ENCODE assay signal across 8 mouse cellular contexts in genomic region chr2:143062812-143063792, GRCm38 (mm10). TPM values are rescaled to one million over a fixed set of nuclear protein-coding genes. Genes with fewer than 3 reads are reported as not detected.
DNase-seq lines count a peak whose midpoint lies in the region; ATAC-seq lines count a peak whose summit lies in the region.

Gene Snrpb2 (plus strand): TSS chr2:143063039.

- peak; percentile 52 for DNase-seq in c-Kit-negative CD71-positive TER-119-positive erythroid progenitor cells, embryonic 14.5 days (ENCODE audit: low read depth, low spot score)
- peak; percentile 88 for DNase-seq in forebrain, embryonic 10.5 days (ENCODE audit: extremely low spot score, low spot score)
- peak; percentile 90 to 95 for DNase-seq in kidney, postnatal 36 days
- DNase-seq in telencephalon, adult 2 months (ENCODE audit: low read depth, low spot score): peak; percentile 87

- ATAC-seq in CD4-positive, CD25-positive, alpha-beta regulatory T cell, adult 4 months: peak; percentile 97
- ATAC-seq in heart, embryonic 16.5 days (replicated peaks; ENCODE audit: extremely low read depth, insufficient read depth, low FRiP score): peak; percentile 82
- peak; percentile 86 for ATAC-seq in liver, embryonic 15.5 days (ENCODE audit: insufficient read depth)
- peak; percentile 88 for ATAC-seq in neural tube, embryonic 12.5 days (ENCODE audit: low FRiP score, low read depth)

- peaks cover 36% of the 10 kb centered on the region for H3K36me3 ChIP-seq in forebrain, embryonic 10.5 days (replicated peaks)
- peaks cover 11% of the 10 kb centered on the region; the same call in 1 of the 2 replicates for H3K36me3 ChIP-seq in heart, embryonic 16.5 days (ENCODE audit: control insufficient read depth, insufficient read depth)
- H3K36me3 ChIP-seq in liver, embryonic 15.5 days (replicated peaks): peaks cover 21% of the 10 kb centered on the region
- H3K36me3 ChIP-seq in neural tube, embryonic 12.5 days: peaks cover 20% of the 10 kb centered on the region

- H3K9ac ChIP-seq in heart, embryonic 16.5 days (ENCODE audit: low read length): peak within 1 kb of the TSS; percentile 84
- H3K9ac ChIP-seq in liver, embryonic 15.5 days: peak within 1 kb of the TSS; percentile 74
- H3K9ac ChIP-seq in neural tube, embryonic 12.5 days: peak within 1 kb of the TSS; percentile 87

- no peaks in the 10 kb centered on the region for H3K9me3 ChIP-seq in forebrain, embryonic 10.5 days
- no peaks in the 10 kb centered on the region for H3K9me3 ChIP-seq in heart, embryonic 16.5 days (replicated peaks; ENCODE audit: control insufficient read depth, low read length)
- no peaks in the 10 kb centered on the region for H3K9me3 ChIP-seq in liver, embryonic 15.5 days (replicated peaks)
- H3K9me3 ChIP-seq in neural tube, embryonic 12.5 days: no peaks in the 10 kb centered on the region

- 1% methylated on average over 55 of the region's 55 CpGs for WGBS in forebrain, embryonic 10.5 days
- under 1% methylated on average over 55 of the region's 55 CpGs for WGBS in heart, embryonic 16.5 days
- under 1% methylated on average over 55 of the region's 55 CpGs for WGBS in liver, embryonic 15.5 days (ENCODE audit: insufficient replicate concordance)
- WGBS in neural tube, embryonic 12.5 days: 2% methylated on average over 55 of the region's 55 CpGs

- peak within 1 kb of the TSS; percentile 91 for H3K4me3 ChIP-seq in forebrain, embryonic 10.5 days
- H3K4me3 ChIP-seq in heart, embryonic 16.5 days (ENCODE audit: low read length): peak within 1 kb of the TSS; percentile 77
- peak within 1 kb of the TSS; percentile 82 for H3K4me3 ChIP-seq in liver, embryonic 15.5 days (replicated peaks)
- peak within 1 kb of the TSS; percentile 93 for H3K4me3 ChIP-seq in neural tube, embryonic 12.5 days

- H3K27ac ChIP-seq in forebrain, embryonic 10.5 days: peak within 1 kb of the TSS; percentile 90
- H3K27ac ChIP-seq in heart, embryonic 16.5 days (ENCODE audit: low read length): 0 out of 2 replicates have a peak within 1 kb of the TSS, but pooled peaks have one; percentile 0
- peak within 1 kb of the TSS; percentile 38; the same call in 1 of the 2 replicates for H3K27ac ChIP-seq in liver, embryonic 15.5 days (replicated peaks)
- H3K27ac ChIP-seq in neural tube, embryonic 12.5 days: no peak within 1 kb of the TSS

- H3K4me1 ChIP-seq in forebrain, embryonic 10.5 days: peaks cover 10% of the 10 kb centered on the region
- H3K4me1 ChIP-seq in heart, embryonic 16.5 days (ENCODE audit: control insufficient read depth, insufficient read depth, low read length): peaks cover 7% of the 10 kb centered on the region
- peaks cover 5% of the 10 kb centered on the region for H3K4me1 ChIP-seq in liver, embryonic 15.5 days (replicated peaks)
- peaks cover 5% of the 10 kb centered on the region for H3K4me1 ChIP-seq in neural tube, embryonic 12.5 days

- H3K27me3 ChIP-seq in forebrain, embryonic 10.5 days (ENCODE audit: poor library complexity, severe bottlenecking): peaks cover 7% of the 10 kb centered on the region; the same call in 1 of the 2 replicates
- no peaks in the 10 kb centered on the region for H3K27me3 ChIP-seq in heart, embryonic 16.5 days (ENCODE audit: control insufficient read depth, insufficient read depth, low read length)
- H3K27me3 ChIP-seq in liver, embryonic 15.5 days: 0 out of 2 replicates have a peak, but pooled peaks cover 4% of the 10 kb centered on the region
- no peaks in the 10 kb centered on the region for H3K27me3 ChIP-seq in neural tube, embryonic 12.5 days (replicated peaks)

- peak within 1 kb of the TSS; percentile 86 for H3K4me2 ChIP-seq in heart, embryonic 16.5 days (ENCODE audit: low read depth, low read length)
- H3K4me2 ChIP-seq in liver, embryonic 15.5 days: peak within 1 kb of the TSS; percentile 75
- peak within 1 kb of the TSS; percentile 81 for H3K4me2 ChIP-seq in neural tube, embryonic 12.5 days (replicated peaks)

RNA-seq across cellular contexts. Expression of gene Snrpb2, which starts in this region (rescaled TPM):
- 10 to 100 TPM; 61.5 to 95.5 TPM for polyA plus RNA-seq in CD4-positive, CD25-positive, alpha-beta regulatory T cell, adult 4 months (2017; shearing (Covaris generic))
- 102 and 106 TPM in 2 replicates for polyA plus RNA-seq in forebrain, embryonic 10.5 days (2016; fragmentation: Nextera tagmentation; extraction: Ambion mirVana)
- 28.4 and 35.5 TPM in 2 replicates for polyA plus RNA-seq in heart, embryonic 16.5 days (2015; fragmentation: Nextera tagmentation; extraction: Ambion mirVana)
- 18.2 and 23.2 TPM in 2 replicates for polyA plus RNA-seq in liver, embryonic 15.5 days (2015; fragmentation: Nextera tagmentation; extraction: Ambion mirVana)
- 88.6 and 93.2 TPM in 2 replicates for polyA plus RNA-seq in neural tube, embryonic 12.5 days (2016; fragmentation: Nextera tagmentation; extraction: Ambion mirVana)
